Mouse (Mus musculus): ENCODE results near the gene Hist1h4f.
A peak's percentile ranks its signal among the peaks of the same experiment; 100 is the strongest.
"Not testable (repeated sequence)": the region's sequence is repeated elsewhere in the genome, so short reads cannot be mapped to it uniquely, and the experiment has no call there.

Hist1h4f gene

GRCm38 (mm10) chr13:23554925-23555838 lies 3.7 kb upstream of the Hist1h4f start:
- DNase-seq (ENCODE audit: low read depth, low spot score) = no peak

GRCm38 (mm10) chr13:23554393-23554792 lies 2.9 kb upstream of the Hist1h4f start:
- DNase-seq (ENCODE audit: low read depth, low spot score) = no peak

DNA sequence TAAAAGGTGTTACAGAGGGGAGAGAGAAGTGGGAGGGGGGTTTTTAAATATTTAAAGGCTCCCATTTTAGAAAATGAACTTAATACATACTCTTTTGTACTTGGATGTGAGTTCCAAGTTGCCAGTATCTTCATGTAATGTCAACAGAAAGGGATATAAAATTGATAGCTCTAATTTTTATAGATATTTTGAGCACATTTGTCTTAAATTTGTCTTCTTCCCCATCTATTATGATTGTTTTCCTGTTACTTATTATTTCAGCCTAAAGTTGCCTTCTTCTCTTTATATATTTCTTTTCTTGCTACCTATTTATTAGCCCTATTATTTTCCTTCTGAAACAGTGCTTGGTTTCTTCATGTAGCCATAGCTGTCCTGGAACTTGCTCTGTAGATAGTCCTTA lies 1.5 kb upstream of the Hist1h4f start, which contains the start of gene Hist1h1d:
Hist1h1d (plus strand) TSS at position 301 of the 400 bp plus-strand sequence.
- DNase-seq (ENCODE audit: low read depth, low spot score) = no peak

GRCm38 (mm10) chr13:23551931-23552914 lies 775 bp upstream of the Hist1h4f start:
- no peak for DNase-seq (ENCODE audit: low read depth, low spot score)

DNA sequence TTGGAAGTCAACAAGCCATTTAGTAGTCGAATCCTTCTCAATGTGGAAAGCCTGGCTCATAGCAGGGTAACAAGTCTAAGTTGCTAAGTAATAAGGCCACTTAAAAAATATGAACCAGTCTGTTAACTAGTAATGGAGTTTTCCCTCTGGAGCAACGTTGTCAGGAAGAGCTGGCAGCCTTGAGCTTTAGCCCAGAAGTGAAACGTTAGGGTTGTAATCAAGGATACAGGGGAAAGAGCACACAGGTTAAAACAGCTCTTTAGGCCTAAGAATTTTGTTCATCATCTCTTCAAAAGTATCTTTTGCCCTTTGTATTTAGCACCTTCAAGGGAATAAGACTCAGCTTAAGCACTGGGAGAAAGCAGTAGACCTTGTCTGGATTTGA lies 695 bp downstream of the Hist1h4f start:
- no peak for DNase-seq (ENCODE audit: low read depth, low spot score)

DNA sequence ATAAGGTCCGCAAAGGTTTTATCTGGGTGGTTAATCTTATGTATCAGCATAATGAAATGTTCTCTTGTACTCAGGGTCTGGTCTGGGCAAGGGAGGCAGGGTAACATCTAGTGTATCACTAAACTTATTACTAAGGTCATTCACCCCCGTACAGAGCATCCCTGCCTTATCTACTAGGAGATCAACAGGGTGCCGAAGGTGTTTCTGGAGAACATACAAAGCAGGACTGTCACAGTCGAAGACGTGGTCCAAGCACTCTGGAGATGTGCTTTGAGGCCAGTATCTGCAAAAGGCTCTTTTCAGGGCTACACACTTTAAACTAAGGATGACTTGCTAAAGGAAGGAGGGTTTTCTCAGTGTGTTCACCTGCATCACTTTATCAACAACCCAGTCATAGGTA lies 4.8 kb downstream of the Hist1h4f start:
- no peak for DNase-seq (ENCODE audit: low read depth, low spot score)

DNA sequence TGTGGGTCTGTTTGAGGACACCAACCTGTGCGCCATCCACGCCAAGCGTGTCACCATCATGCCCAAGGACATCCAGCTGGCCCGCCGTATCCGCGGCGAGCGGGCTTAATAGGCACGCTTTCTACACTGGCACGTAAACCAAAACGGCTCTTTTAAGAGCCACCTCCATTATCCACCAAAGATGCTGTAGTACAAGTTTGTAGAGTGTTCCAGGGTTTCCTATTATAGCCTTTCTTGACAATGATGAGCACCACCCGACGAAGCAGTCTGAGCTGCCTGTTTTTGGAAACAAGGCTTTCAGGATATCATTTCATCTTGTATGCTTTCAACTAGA lies 6.7 kb downstream of the Hist1h4f start:
- DNase-seq (ENCODE audit: low read depth, low spot score) = not testable (repeated sequence)

- DNase-seq (ENCODE audit: low read depth, low spot score) = peak; percentile 95
These were observed 7.3 kb downstream of the Hist1h4f start, which contains the start of gene Hist1h3f for GRCm38 (mm10) chr13:23543965-23544786. Gene Hist1h3f, plus strand, starts transcription at chr13:23544052.

GRCm38 (mm10) chr13:23542999-23543607 lies 8.3 kb downstream of the Hist1h4f start, which contains the start of gene Hist1h2bh:
Gene Hist1h2bh, minus strand, starts transcription at chr13:23543392.
- DNase-seq (ENCODE audit: low read depth, low spot score) = not testable (repeated sequence)

DNA sequence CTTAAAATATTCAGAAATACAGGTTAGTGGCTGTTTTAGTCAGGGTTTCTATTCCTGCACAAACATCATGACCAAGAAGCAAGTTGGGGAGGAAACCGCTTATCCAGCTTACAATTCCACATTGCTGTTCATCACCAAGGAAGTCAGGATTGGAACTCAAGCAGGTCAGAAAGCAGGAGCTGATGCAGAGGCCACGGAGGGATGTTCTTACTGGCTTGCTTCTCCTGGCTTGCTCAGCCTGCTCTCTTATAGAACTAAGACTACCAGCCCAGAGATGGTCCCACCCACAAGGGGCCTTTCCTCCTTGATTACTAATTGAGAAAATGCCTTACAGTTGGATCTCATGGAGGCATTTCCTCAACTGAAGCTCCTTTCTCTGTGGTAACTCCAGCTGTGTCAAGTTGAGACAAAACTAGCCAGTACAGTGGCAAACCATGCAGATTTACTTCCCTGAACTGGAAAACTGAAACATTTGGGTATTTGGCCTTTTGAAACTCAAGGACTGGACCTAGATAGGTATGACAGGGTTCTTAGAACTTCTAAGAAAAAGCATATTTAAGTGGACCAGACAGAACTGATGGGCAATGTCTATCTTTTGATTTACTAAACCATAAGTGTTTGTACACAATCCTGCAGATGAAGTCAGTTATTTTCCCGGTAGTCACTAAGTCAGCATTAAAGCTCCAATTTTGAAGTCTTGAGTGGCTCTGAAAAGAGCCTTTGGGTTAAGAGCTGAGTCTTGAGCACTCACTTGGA lies 9.0 kb downstream of the Hist1h4f start:
- not testable (repeated sequence) for DNase-seq (ENCODE audit: low read depth, low spot score)

GRCm38 (mm10) chr13:23541497-23541896 lies 10.0 kb downstream of the Hist1h4f start:
- DNase-seq (ENCODE audit: low read depth, low spot score) = no peak

GRCm38 (mm10) chr13:23539821-23540220 lies 11.6 kb downstream of the Hist1h4f start:
- not testable (repeated sequence) for DNase-seq (ENCODE audit: low read depth, low spot score)

GRCm38 (mm10) chr13:23538249-23538648 lies 13.2 kb downstream of the Hist1h4f start:
- no peak for DNase-seq (ENCODE audit: low read depth, low spot score)

DNA sequence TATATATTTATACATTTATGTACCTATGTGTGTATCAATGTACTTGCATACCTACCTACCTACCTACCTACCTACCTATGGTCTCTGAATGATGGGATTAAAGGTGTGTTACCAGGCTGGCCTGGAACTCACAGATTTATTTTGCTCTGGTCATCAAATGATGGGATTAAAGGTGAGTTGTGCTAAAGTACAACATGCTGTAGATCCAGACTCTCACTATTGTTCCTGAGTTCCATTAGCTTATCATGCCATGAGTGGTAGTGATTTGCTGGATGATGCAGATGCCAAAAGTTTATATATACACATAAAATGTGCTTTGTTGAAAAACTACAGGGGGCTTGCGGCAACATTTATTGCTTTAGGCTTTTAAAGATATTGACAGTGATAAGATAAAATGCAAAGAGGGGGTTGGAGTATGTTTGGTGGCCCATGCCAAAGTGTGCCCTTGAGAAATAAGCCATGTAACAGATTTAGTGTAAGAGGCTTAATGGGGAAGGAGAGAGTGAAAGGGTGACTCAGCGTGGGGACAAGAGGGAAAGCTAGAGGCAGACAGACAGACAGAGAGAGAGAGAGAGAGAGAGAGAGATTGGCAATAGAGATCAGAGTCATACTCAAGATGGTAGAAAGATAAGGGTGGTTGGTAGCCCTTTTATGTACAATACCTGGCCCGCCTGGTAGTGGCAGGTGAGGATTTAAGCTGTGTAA lies 14.3 kb downstream of the Hist1h4f start:
- DNase-seq (ENCODE audit: low read depth, low spot score) = no peak

GRCm38 (mm10) chr13:23536076-23536822 lies 15.2 kb downstream of the Hist1h4f start:
- no peak for DNase-seq (ENCODE audit: low read depth, low spot score)

DNA sequence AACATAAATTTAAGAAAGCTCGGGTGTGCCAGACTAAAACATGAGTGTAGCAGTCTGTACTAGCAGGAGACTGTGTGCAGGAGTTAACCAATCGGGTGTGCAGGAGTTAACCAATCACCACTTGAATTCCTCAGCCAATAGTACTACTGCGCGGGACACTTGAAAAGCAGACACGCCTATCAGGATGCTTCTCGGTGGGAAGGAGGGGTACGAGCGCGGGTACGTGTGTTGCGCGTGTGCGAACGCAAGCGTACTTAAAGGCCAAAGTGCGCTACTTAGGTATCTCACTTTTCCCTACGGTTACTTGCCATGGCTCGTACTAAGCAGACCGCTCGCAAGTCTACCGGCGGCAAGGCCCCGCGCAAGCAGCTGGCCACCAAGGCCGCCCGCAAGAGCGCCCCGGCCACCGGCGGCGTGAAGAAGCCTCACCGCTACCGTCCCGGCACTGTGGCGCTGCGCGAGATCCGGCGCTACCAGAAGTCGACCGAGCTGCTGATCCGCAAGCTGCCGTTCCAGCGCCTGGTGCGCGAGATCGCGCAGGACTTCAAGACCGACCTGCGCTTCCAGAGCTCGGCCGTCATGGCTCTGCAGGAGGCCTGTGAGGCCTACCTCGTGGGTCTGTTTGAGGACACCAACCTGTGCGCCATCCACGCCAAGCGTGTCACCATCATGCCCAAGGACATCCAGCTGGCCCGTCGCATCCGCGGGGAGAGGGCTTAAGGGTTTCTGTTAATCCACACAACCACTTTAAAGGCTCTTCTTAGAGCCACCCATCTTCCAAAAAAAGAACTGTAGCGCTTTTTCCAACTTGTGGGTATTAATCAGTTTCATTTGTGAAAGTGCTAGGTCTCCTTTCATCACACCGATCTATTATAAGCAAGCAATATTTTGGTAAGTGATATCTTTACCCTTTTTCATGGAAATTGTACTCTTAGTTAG lies 16.0 kb downstream of the Hist1h4f start, which contains the start of gene Hist1h3g:
Hist1h3g (plus strand) TSS at position 286 of the 939 bp plus-strand sequence.
- peak; percentile 93 for DNase-seq (ENCODE audit: low read depth, low spot score)

DNA sequence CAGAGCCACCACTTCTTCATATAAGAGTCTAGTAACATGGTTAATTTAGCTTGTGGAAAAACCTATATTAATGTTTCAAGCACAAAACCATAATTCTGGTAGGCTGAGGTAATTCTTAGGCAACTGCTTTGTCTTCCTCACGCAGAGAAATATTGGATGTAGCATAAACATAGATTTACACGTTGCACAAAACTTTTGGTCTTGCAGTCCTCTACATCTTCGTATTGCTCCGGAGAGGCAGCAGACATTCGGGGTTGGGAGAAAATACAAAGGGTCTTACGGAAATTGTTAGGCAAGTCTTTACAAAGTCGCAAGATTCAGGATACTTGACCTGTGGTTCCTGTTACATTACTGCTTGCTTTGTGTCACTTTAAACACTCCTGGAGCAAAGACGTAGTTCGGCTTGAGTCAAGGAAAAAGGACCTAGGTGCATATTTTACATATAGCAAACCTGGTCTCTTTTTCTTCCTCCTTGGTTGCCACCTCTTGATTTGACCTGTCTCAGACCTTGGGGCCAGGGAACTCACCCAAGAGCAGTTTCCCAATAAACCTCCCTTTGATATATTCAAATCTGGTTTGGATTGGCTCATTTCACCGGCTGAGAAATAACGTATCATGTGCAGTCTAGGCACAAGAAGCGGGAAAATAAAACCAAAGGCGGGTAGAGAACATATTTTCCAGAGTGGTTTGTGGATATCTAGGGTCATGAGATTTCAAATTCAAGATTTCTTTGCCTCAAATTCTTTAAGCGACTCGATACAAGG lies 16.9 kb downstream of the Hist1h4f start:
- DNase-seq (ENCODE audit: low read depth, low spot score) = no peak

Data from brain, embryonic 18.5 days (tissue).